Mouse (Mus musculus): ENCODE data around the gene Acsl1.

Gene Acsl1

GRCm38 (mm10) chr8:46475404-46475803 lies 4.6 kb downstream of the Acsl1 start:
- no peak for DNase-seq (ENCODE audit: low read depth, low spot score)

DNA sequence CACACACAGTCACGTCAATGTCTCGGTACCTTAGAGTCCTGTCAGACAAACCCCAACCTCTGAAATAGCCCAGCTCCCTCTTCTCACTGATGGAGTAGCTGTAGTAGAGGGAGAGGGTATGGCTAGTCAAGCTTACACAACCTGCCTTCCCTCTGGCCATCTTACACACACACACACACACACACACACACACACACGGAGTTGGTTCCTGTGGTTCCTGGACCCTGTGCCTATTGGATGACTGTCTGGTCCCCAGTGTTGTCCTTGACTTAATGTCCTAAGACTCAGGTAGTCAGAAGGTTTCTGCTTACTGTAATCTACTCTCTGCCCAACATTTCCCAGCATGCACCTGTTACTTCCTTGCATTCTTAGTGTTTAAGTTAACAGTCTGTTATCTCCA lies 5.1 kb downstream of the Acsl1 start:
- no peak for DNase-seq (ENCODE audit: low read depth, low spot score)

GRCm38 (mm10) chr8:46477747-46478458 lies 7.1 kb downstream of the Acsl1 start:
- DNase-seq (ENCODE audit: low read depth, low spot score), result no peak

- no peak for DNase-seq (ENCODE audit: low read depth, low spot score)
These were observed 7.9 kb downstream of the Acsl1 start for GRCm38 (mm10) chr8:46478783-46479182.

- DNase-seq (ENCODE audit: low read depth, low spot score), result no peak
These were observed 9.1 kb downstream of the Acsl1 start for GRCm38 (mm10) chr8:46479794-46480532.

- DNase-seq (ENCODE audit: low read depth, low spot score), result no peak
These were observed 9.7 kb downstream of the Acsl1 start for GRCm38 (mm10) chr8:46480533-46480900.

- no peak for DNase-seq (ENCODE audit: low read depth, low spot score)
These were observed 11.9 kb downstream of the Acsl1 start for GRCm38 (mm10) chr8:46482771-46483170.

DNA sequence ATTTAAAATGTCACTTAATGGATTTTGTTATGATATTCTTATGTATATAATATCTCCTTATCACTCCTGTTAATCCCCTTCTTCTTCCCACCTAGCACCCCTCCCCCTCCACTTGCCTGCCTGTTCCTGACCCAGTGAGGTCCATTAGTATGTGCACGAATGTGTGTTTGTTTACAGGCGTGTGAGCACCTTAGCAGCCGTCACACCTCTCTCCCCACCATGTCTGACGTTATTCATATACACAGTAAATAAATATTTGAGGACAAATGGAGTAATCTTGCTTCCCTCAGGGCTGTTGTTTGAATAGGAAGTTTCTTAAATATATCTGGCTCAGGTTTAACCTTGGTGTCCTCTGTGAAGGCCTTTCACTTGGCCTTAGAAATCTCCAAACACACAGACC lies 12.4 kb downstream of the Acsl1 start:
- DNase-seq (ENCODE audit: low read depth, low spot score), result no peak

GRCm38 (mm10) chr8:46484077-46484476 lies 13.2 kb downstream of the Acsl1 start:
- DNase-seq (ENCODE audit: low read depth, low spot score), result peak; percentile 80

DNA sequence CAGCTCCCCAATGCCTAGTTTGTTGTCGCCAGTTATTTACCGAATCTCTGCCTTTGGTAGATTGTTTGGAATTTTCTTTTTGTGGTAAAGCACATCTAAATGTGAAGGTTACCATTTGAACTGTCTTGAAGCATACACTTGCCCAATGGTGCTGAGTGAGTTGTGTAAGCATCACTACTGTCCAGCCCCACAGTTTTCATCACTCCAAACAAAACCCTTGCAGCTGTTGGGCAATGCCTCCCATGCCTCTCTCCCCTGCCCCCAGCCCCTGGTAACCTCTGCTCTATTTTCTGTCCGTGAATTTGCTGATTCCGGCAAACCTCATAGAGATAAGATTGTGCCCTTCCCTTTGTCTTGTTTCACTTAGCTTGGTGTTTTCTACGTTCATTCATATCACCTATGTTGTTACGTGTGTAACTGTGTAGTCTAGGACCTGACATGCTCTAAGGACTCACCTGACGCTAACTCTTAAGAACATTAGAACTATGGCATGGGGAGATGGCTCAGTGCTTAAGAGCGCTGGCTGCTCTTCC lies 14.2 kb downstream of the Acsl1 start:
- no peak for DNase-seq (ENCODE audit: low read depth, low spot score)

- no peak for DNase-seq (ENCODE audit: low read depth, low spot score)
These were observed 17.3 kb downstream of the Acsl1 start for GRCm38 (mm10) chr8:46488085-46488561.

DNA sequence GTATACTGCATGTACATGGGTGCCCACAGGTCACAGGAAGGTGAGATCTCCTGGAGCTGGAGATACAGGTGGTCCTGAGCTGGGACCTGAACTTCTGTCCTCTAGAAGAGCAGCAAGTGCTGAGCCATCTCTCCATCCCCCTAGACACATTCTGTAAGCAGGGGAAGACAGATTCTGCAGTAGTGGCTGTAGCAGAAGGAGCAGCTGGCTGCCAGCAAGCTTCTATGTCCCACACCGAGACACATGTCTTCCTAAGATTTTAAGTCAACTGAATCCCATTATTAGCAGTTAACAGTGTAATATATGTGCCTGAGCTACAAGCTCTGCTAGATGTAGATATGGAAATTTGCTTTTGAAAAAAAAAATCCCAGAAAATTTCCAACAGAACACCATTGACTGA lies 18.4 kb downstream of the Acsl1 start:
- no peak for DNase-seq (ENCODE audit: low read depth, low spot score)

DNA sequence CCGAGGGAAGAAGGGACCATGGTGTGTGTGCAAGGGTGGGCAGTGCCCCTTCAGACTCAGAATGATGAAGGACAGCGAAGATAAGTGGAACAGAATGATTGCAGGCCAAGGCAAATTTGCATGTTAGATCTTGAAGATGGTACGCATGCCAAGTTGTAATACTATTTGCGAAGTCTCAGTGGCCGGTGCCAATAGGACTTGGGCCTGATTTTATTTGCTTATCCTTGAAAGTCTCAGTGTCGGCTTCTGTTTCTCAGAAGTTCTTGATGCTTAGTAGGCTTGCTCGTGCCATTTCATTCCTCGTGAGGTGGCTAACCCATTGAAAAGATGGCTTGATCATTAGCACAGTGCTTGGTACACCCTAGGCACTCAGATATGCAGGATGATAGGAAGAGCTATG lies 19.4 kb downstream of the Acsl1 start:
- DNase-seq (ENCODE audit: low read depth, low spot score), result no peak

DNA sequence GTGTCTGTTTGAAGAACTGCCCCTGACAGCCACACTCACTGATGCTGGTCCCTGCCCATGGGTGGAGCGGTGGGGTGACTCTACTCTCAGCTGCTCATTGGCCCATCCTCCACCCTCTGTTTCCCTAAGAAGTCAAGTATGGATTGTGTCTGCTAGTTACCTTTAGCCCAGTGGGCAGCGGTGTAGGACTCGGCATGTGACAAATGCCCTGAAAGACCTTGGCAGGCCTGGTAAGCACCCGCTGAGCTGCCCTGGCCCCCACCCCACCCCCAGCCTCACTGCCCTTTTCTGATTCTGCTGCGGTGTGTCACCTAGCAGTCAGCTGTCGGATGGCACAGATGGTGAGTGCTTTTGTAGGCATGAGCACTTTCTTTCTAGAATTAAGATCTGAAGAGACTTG lies 20.0 kb downstream of the Acsl1 start:
- DNase-seq (ENCODE audit: low read depth, low spot score), result no peak

DNA sequence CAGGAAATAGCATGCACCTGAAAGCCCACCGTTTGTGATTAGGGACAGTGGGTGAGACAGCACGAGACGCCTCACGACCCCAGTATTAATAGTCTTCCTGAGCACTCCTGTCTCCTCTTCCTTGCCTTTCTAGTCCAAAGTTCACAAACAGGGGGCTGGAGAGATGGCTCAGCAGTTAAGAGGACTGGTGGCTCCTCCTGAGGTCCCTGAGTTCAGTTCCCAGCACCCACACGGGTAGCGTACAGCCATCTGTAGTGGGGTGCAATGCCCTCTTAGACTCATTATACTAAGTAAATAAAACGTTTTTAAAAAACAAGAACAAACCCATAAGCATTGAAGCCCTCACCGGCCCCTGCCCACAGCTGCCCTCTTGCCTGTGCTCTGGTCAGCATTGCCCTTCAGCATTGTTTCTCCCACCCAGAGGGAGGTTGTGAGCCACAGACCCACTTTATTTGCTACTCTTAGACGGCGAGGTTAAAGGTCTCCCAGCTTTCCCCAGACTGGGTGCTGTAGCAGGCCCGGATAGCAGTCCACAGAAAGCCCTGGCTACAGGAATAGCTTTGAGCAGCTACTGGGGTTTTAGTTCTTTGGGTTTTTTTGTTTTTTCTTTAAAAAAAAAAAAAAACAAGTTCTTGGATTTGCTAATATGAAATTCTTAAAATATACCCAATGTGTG lies 22.8 kb downstream of the Acsl1 start:
- no peak for DNase-seq (ENCODE audit: low read depth, low spot score)

- DNase-seq (ENCODE audit: low read depth, low spot score), result no peak
These were observed 26.0 kb downstream of the Acsl1 start for GRCm38 (mm10) chr8:46496852-46497251.

DNA sequence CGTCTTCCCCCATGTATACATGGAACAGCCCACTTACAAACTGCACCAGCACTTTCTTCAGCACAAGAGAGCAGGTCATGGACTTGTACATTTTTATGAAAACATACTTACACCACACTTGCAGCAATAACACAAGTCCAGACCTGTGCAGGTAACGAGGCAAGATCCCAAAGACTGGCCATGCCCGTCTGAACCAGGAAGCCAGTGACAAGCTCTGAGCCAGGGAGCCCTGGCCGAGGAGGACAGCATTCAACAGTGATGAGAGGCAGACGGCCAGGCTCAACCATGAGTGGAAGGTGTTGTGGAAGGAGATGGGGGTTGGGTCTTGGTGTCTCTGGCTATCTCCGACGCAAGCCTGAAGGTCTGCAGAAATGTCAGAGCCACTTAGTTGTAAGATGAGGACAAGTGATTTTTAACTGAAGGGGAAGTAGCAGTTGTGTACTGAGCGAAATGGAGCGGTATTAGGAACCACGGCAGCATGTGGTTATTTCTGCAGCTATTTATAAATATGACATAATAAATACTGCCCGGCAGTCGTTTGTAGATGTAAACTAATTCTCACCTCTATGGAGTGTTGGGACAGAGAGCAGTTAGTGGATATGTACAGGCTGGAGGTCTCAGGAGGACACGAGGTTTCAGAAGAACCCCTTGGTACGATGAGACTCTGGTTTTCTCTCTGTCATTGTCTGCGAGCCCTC lies 26.6 kb downstream of the Acsl1 start:
- DNase-seq (ENCODE audit: low read depth, low spot score), result no peak

- no peak for DNase-seq (ENCODE audit: low read depth, low spot score)
These were observed 28.7 kb downstream of the Acsl1 start for GRCm38 (mm10) chr8:46499376-46500061.

GRCm38 (mm10) chr8:46502333-46503071 lies 31.7 kb downstream of the Acsl1 start:
- DNase-seq (ENCODE audit: low read depth, low spot score), result no peak

DNA sequence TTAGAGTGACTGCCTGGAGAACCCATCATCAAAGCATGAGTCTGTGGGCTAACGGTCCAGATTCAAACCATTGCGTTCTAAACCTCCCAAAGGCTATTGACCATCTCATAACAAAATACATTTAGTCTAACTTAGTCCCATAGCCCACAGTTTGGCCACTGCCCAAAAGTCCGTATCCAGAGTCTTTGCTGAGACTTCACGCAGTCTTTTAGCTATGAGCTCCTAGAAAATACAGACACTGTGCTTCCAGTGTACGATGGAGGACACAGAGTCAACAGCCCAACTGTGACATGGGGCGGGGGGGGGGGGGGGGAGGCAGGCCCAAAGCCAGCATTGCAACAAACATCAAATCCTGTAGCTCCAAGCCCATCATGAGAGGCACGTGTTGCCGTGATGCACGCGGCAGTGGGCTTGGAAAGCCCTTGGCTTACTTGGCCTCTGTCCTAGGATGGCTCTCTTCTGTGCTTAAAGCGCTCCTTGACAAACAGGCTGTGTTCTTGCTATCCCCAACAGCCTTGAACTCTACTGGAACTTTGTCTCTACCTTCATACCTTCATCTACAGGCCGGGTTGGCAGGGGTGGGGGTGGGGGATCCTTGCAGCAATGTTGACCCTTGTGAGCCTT lies 32.3 kb downstream of the Acsl1 start:
- no peak for DNase-seq (ENCODE audit: low read depth, low spot score)
